25 mouse cellular contexts compared by ENCODE assay signal in the genomic region with DNA sequence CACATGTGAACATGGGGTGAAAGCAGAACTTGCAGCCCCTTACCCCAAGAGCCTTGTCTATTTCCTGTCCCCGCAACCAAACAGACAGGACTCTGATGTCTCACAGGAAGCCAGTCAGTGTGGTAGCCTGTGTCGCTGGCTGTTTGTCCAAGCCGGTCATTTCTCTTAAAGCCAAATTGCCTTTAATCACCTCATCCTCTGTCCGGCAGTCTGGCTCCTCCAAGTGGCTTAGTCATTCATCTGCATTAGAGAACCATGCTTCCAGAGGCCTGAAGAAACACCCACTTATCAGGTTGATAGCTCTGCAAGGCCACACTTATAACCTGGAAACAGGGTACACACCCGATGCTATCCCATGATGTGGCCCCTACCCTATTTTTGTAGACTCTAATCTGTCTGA. TPM values are rescaled to one million over a fixed set of nuclear protein-coding genes. Genes with fewer than 3 reads are reported as not detected.
DNase-seq lines count a peak whose midpoint lies in the region; ATAC-seq and TF ChIP-seq lines count a peak whose summit lies in the region.
"Had no signal": no experiment of that assay in that cellular context is flagged by ENCODE, and none has a peak within 500 bp of the region (broad histone marks: within the 10 kb centered on the region; RNA-seq: fewer than 3 reads in every experiment).

No protein-coding gene starts in this region.

- H3K4me3 ChIP-seq in intestine, postnatal 0 days (ENCODE audit: low read depth, low read length): no peak overlapping the region
- no peak overlapping the region for H3K4me3 ChIP-seq in intestine, embryonic 15.5 days (replicated peaks)
- H3K4me3 ChIP-seq in lung, embryonic 14.5 days (ENCODE audit: low read depth, low read length): no peak overlapping the region
- H3K4me3 ChIP-seq in cortical plate, adult 2 months (ENCODE audit: insufficient read depth, low read length): no peak overlapping the region
- H3K4me3 ChIP-seq in gastrocnemius, adult 2 months: no peak overlapping the region
- H3K4me3 ChIP-seq: embryonic facial prominence, embryonic 13.5 days; forebrain, embryonic 12.5 days; heart, embryonic 13.5 days; hindbrain, embryonic 10.5 days; hindbrain, embryonic 15.5 days had no signal

- no peak overlapping the region for H3K27ac ChIP-seq in intestine, postnatal 0 days (ENCODE audit: low read depth, low read length)
- no peak overlapping the region for H3K27ac ChIP-seq in intestine, embryonic 15.5 days
- no peak overlapping the region for H3K27ac ChIP-seq in lung, embryonic 14.5 days (ENCODE audit: low read depth)
- no peak overlapping the region for H3K27ac ChIP-seq in cortical plate, adult 2 months (ENCODE audit: insufficient read depth, low read length)
- no peak overlapping the region for H3K27ac ChIP-seq in gastrocnemius, adult 2 months
- H3K27ac ChIP-seq: embryonic facial prominence, embryonic 13.5 days; forebrain, embryonic 12.5 days; heart, embryonic 13.5 days; hindbrain, embryonic 10.5 days; hindbrain, embryonic 15.5 days had no signal

- intact Hi-C loops in gastrocnemius, adult 2 months (cut with DNase I): loop anchor here (5.0 kb wide), 1 partner anchor 90 kb away; no protein-coding TSS in a partner anchor

- no peak overlapping the region for H3K4me2 ChIP-seq in intestine, postnatal 0 days (replicated peaks; ENCODE audit: low read depth)
- H3K4me2 ChIP-seq in intestine, embryonic 15.5 days (replicated peaks): no peak overlapping the region
- no peak overlapping the region for H3K4me2 ChIP-seq in lung, embryonic 14.5 days
- H3K4me2 ChIP-seq: embryonic facial prominence, embryonic 13.5 days; forebrain, embryonic 12.5 days; heart, embryonic 13.5 days; hindbrain, embryonic 15.5 days had no signal

- in situ Hi-C loops in Patski (cut with MboI; ENCODE audit: low pct_unique_long_range_greater_than_20kb): no loop called here

- TF ChIP-seq CTCF in intestine, postnatal 0 days (IDR thresholded peaks at IDR 0.05; ENCODE audit: low read depth): peak; percentile 47
- peak; percentile 27 for TF ChIP-seq CTCF in lung, embryonic 14.5 days (IDR thresholded peaks at IDR 0.05; ENCODE audit: low read depth)
- TF ChIP-seq CTCF in Patski (IDR thresholded peaks at IDR 0.05): peak; percentile 53
- TF ChIP-seq CTCF in cortical plate, adult 2 months (IDR thresholded peaks at IDR 0.05; ENCODE audit: extremely low read depth, insufficient read depth, low read length): peak; percentile 20; the same call in 1 of the 2 replicates
- no peak for TF ChIP-seq CTCF in gastrocnemius, adult 2 months (IDR thresholded peaks at IDR 0.05)

- ATAC-seq in intestine, postnatal 0 days: no peak
- ATAC-seq in intestine, embryonic 15.5 days: no peak
- no peak for ATAC-seq in lung, embryonic 14.5 days (ENCODE audit: insufficient read depth)
- ATAC-seq in Patski: no peak
- ATAC-seq: activated CD4-positive, CD25-positive, alpha-beta regulatory T cell, adult 4 months; CD4-positive, CD25-positive, alpha-beta regulatory T cell, adult 4 months; inflammation-experienced regulatory T-cells, adult 6 months had no signal

- H3K27me3 ChIP-seq in intestine, postnatal 0 days (replicated peaks; ENCODE audit: control insufficient read depth, insufficient read depth, low read length): peaks cover 25% of the 10 kb centered on the region
- peaks cover 6% of the 10 kb centered on the region for H3K27me3 ChIP-seq in intestine, embryonic 15.5 days (replicated peaks)
- no peaks in the 10 kb centered on the region for H3K27me3 ChIP-seq in lung, embryonic 14.5 days (ENCODE audit: insufficient read depth, low read length)
- H3K27me3 ChIP-seq in Patski: peaks cover 12% of the 10 kb centered on the region
- H3K27me3 ChIP-seq: hindbrain, embryonic 15.5 days had no signal

- no peak for TF ChIP-seq POLR2A in cortical plate, adult 2 months (IDR thresholded peaks at IDR 0.05; ENCODE audit: extremely low read depth, insufficient read depth, low read length)

- peak; percentile 36 for DNase-seq in lung, embryonic 14.5 days
- no peak for DNase-seq in lung, adult 18-20 months
- no peak for DNase-seq in Patski (ENCODE audit: low read depth, low spot score)
- DNase-seq in gastrocnemius, adult 2 months: no peak
- DNase-seq in adrenal gland, adult 2 months: no peak
- DNase-seq: adrenal gland, postnatal 25 days; B cell, adult 2 months; cerebellum, adult 11 months; cerebellum, adult 8-10 months; cerebellum, postnatal 25 days; gastrocnemius, postnatal 36 days; heart, adult 11 months; heart, postnatal 10 days had no signal

- H3K9me3 ChIP-seq in intestine, postnatal 0 days (ENCODE audit: control insufficient read depth): no peaks in the 10 kb centered on the region
- no peaks in the 10 kb centered on the region for H3K9me3 ChIP-seq in intestine, embryonic 15.5 days
- H3K9me3 ChIP-seq in lung, embryonic 14.5 days (ENCODE audit: low read depth, low read length): no peaks in the 10 kb centered on the region
- H3K9me3 ChIP-seq: embryonic facial prominence, embryonic 13.5 days; forebrain, embryonic 12.5 days; G1E; heart, embryonic 13.5 days; hindbrain, embryonic 10.5 days; hindbrain, embryonic 15.5 days had no signal

- H3K4me1 ChIP-seq in intestine, postnatal 0 days (replicated peaks; ENCODE audit: control insufficient read depth, insufficient read depth, low read length): no peaks in the 10 kb centered on the region
- H3K4me1 ChIP-seq in intestine, embryonic 15.5 days (replicated peaks): no peaks in the 10 kb centered on the region
- H3K4me1 ChIP-seq in lung, embryonic 14.5 days (ENCODE audit: insufficient read depth): no peaks in the 10 kb centered on the region
- no peaks in the 10 kb centered on the region for H3K4me1 ChIP-seq in cortical plate, adult 2 months (ENCODE audit: control insufficient read depth, insufficient read depth, low read length)
- H3K4me1 ChIP-seq: forebrain, embryonic 12.5 days; heart, embryonic 13.5 days had no signal

- H3K9ac ChIP-seq in intestine, postnatal 0 days (ENCODE audit: low read depth, low read length): no peak overlapping the region
- no peak overlapping the region for H3K9ac ChIP-seq in intestine, embryonic 15.5 days
- H3K9ac ChIP-seq in lung, embryonic 14.5 days: no peak overlapping the region
- H3K9ac ChIP-seq: embryonic facial prominence, embryonic 13.5 days; forebrain, embryonic 12.5 days; heart, embryonic 13.5 days; hindbrain, embryonic 15.5 days had no signal

- CTCF ChIA-PET in Patski (lab: Charles Lee): interaction anchor here (0.6 to 4.2 kb wide), 5 partner anchors 16 to 213 kb away, joined by 3 to 35 read pairs (median 3); partner anchors contain the start of gene Mrgbp

- no peaks in the 10 kb centered on the region for H3K36me3 ChIP-seq in intestine, postnatal 0 days (ENCODE audit: control insufficient read depth, insufficient read depth)
- no peaks in the 10 kb centered on the region for H3K36me3 ChIP-seq in intestine, embryonic 15.5 days
- no peaks in the 10 kb centered on the region for H3K36me3 ChIP-seq in lung, embryonic 14.5 days (ENCODE audit: insufficient read depth)
- H3K36me3 ChIP-seq: embryonic facial prominence, embryonic 13.5 days; forebrain, embryonic 12.5 days; G1E; heart, embryonic 13.5 days; hindbrain, embryonic 10.5 days; hindbrain, embryonic 15.5 days had no signal

- POLR2A ChIA-PET in Patski (lab: Charles Lee): no interaction called here

- WGBS in intestine, postnatal 0 days: 31% methylated on average over 5 of the region's 5 CpGs
- WGBS in intestine, embryonic 15.5 days: 39% methylated on average over 5 of the region's 5 CpGs
- 30% methylated on average over 5 of the region's 5 CpGs for WGBS in lung, embryonic 14.5 days

RNA-seq across cellular contexts. Expression of gene Mrgbp, which starts 19.0 kb away (rescaled TPM):
- 10.7 and 10.8 TPM in 2 replicates for polyA plus RNA-seq in intestine, postnatal 0 days (2015; fragmentation: Nextera tagmentation; extraction: Ambion mirVana)
- polyA plus RNA-seq in intestine, embryonic 15.5 days (2015; fragmentation: Nextera tagmentation; extraction: Ambion mirVana): 20.7 and 22.3 TPM in 2 replicates
- 34.7 and 39.0 TPM in 2 replicates for polyA plus RNA-seq in lung, embryonic 14.5 days (2014; fragmentation: Nextera tagmentation; extraction: Ambion mirVana)
- 55.2 TPM for polyA plus RNA-seq in Patski (2021)
- 26.3 and 29.6 TPM in 2 replicates for polyA plus RNA-seq in cortical plate, adult 2 months (2012; rRNA removed)
- total RNA-seq in gastrocnemius, adult 2 months (2021): 1 to 10 TPM; 4.1 to 5.2 TPM
- 10 to 100 TPM; 17.0 to 17.8 TPM for total RNA-seq in adrenal gland, adult 2 months (2021)
- 19.3 and 21.3 TPM in 2 replicates for polyA plus RNA-seq in adrenal gland, adult 2 months (2012; rRNA removed)

RNA-seq across cellular contexts. Expression of gene Ogfr, which starts 26.9 kb away (rescaled TPM):
- polyA plus RNA-seq in intestine, postnatal 0 days (2015; fragmentation: Nextera tagmentation; extraction: Ambion mirVana): 32.5 and 34.4 TPM in 2 replicates
- polyA plus RNA-seq in intestine, embryonic 15.5 days (2015; fragmentation: Nextera tagmentation; extraction: Ambion mirVana): 42.1 and 44.2 TPM in 2 replicates
- 71.6 and 79.2 TPM in 2 replicates for polyA plus RNA-seq in lung, embryonic 14.5 days (2014; fragmentation: Nextera tagmentation; extraction: Ambion mirVana)
- polyA plus RNA-seq in Patski (2021): 81.2 TPM
- polyA plus RNA-seq in cortical plate, adult 2 months (2012; rRNA removed): 38.5 and 39.1 TPM in 2 replicates
- total RNA-seq in gastrocnemius, adult 2 months (2021): 10 to 100 TPM; 20.3 to 24.5 TPM
- total RNA-seq in adrenal gland, adult 2 months (2021): 10 to 100 TPM; 36.0 to 41.5 TPM
- polyA plus RNA-seq in adrenal gland, adult 2 months (2012; rRNA removed): 23.6 and 24.5 TPM in 2 replicates

RNA-seq across cellular contexts. Expression of gene Col9a3, which starts 35.4 kb away (rescaled TPM):
- 1.1 and 1.3 TPM in 2 replicates for polyA plus RNA-seq in intestine, postnatal 0 days (2015; fragmentation: Nextera tagmentation; extraction: Ambion mirVana)
- polyA plus RNA-seq in intestine, embryonic 15.5 days (2015; fragmentation: Nextera tagmentation; extraction: Ambion mirVana): 5.5 and 6.7 TPM in 2 replicates
- 24.2 and 29.0 TPM in 2 replicates for polyA plus RNA-seq in lung, embryonic 14.5 days (2014; fragmentation: Nextera tagmentation; extraction: Ambion mirVana)
- 1.3 TPM for polyA plus RNA-seq in Patski (2021)
- polyA plus RNA-seq in cortical plate, adult 2 months (2012; rRNA removed): 15.5 and 17.2 TPM in 2 replicates
- total RNA-seq in gastrocnemius, adult 2 months (2021): not detected
- under 1 TPM; 0.12 to 0.28 TPM for total RNA-seq in adrenal gland, adult 2 months (2021)
- 0.33 and 0.39 TPM in 2 replicates for polyA plus RNA-seq in adrenal gland, adult 2 months (2012; rRNA removed)
